Mouse (Mus musculus) T-cell, adult 2 months (primary cell): ENCODE measurements around the gene 4930503B20Rik.

ENCODE experiments used
- DNase-seq: peaks from one replicate; pipeline ENCODE4 v3.0.0; 2022; ENCODE audit warnings: low spot score

The 4930503B20Rik gene

GRCm38 (mm10) chr3:146650716-146651115 is 401 bp downstream of the 4930503B20Rik start:
- no peak for DNase-seq

- DNase-seq: no peak
These were observed 1.7 kb downstream of the 4930503B20Rik start for GRCm38 (mm10) chr3:146649311-146649894.

- no peak for DNase-seq
These were observed 9.2 kb downstream of the 4930503B20Rik start for GRCm38 (mm10) chr3:146641818-146642427.

- no peak for DNase-seq
These were observed 18.6 kb downstream of the 4930503B20Rik start for GRCm38 (mm10) chr3:146632506-146632905.

GRCm38 (mm10) chr3:146628227-146628982 is 22.7 kb downstream of the 4930503B20Rik start:
- DNase-seq: no peak

- DNase-seq: no peak
These were observed 25.4 kb downstream of the 4930503B20Rik start for GRCm38 (mm10) chr3:146625766-146626165.

GRCm38 (mm10) chr3:146621966-146622365 is 29.2 kb downstream of the 4930503B20Rik start:
- DNase-seq: no peak

- no peak for DNase-seq
These were observed 30.4 kb downstream of the 4930503B20Rik start for GRCm38 (mm10) chr3:146620555-146621249.

- no peak for DNase-seq
These were observed 31.0 kb downstream of the 4930503B20Rik start for GRCm38 (mm10) chr3:146620101-146620500.

GRCm38 (mm10) chr3:146618357-146618756 is 32.8 kb downstream of the 4930503B20Rik start:
- DNase-seq: no peak

GRCm38 (mm10) chr3:146617946-146618345 is 33.2 kb downstream of the 4930503B20Rik start:
- DNase-seq: no peak

- no peak for DNase-seq
These were observed 34.4 kb downstream of the 4930503B20Rik start for GRCm38 (mm10) chr3:146616533-146617283.

- DNase-seq: no peak
These were observed 35.6 kb downstream of the 4930503B20Rik start, which contains the start of gene Dnase2b for GRCm38 (mm10) chr3:146615496-146615895. TSS of gene Dnase2b (minus strand) at chr3:146615596.

GRCm38 (mm10) chr3:146611821-146612220 is 39.3 kb downstream of the 4930503B20Rik start:
- no peak for DNase-seq

GRCm38 (mm10) chr3:146611261-146611660 is 39.9 kb downstream of the 4930503B20Rik start:
- no peak for DNase-seq

GRCm38 (mm10) chr3:146610322-146610721 is 40.8 kb downstream of the 4930503B20Rik start:
- DNase-seq: no peak

GRCm38 (mm10) chr3:146607368-146607767 is 43.7 kb downstream of the 4930503B20Rik start:
- DNase-seq: no peak

GRCm38 (mm10) chr3:146604647-146605046 is 46.5 kb downstream of the 4930503B20Rik start:
- no peak for DNase-seq

GRCm38 (mm10) chr3:146602531-146602930 is 48.6 kb downstream of the 4930503B20Rik start:
- DNase-seq: no peak

GRCm38 (mm10) chr3:146601205-146601604 is 49.9 kb downstream of the 4930503B20Rik start:
- DNase-seq: no peak

- no peak for DNase-seq
These were observed 51.8 kb downstream of the 4930503B20Rik start for GRCm38 (mm10) chr3:146599198-146599900.
